Mouse (Mus musculus) cerebellum, adult (tissue): ENCODE data around the gene Fmod.

Source experiments
- ATAC-seq: cut with Nextera tagmentation; 2 replicates; pipeline ENCODE4 v1.9.2; 2017; ENCODE audit warnings: mild to moderate bottlenecking, moderate library complexity, mixed read lengths; ENCODE audit not compliant: insufficient number of reproducible peaks, low FRiP score, low TSS enrichment

Gene Fmod

GRCm38 (mm10) chr1:134055666-134056245 lies 18.7 kb downstream of the Fmod start:
- ATAC-seq, result no peak

GRCm38 (mm10) chr1:134056285-134056684 lies 19.2 kb downstream of the Fmod start:
- no peak for ATAC-seq

- ATAC-seq, result no peak
These were observed 20.7 kb downstream of the Fmod start for GRCm38 (mm10) chr1:134057736-134058135.

GRCm38 (mm10) chr1:134058870-134059269 lies 21.8 kb downstream of the Fmod start:
- no peak for ATAC-seq

GRCm38 (mm10) chr1:134059739-134060695 lies 23.0 kb downstream of the Fmod start:
- 0 out of 2 replicates have a peak, but pooled peaks have one; percentile 2 for ATAC-seq

GRCm38 (mm10) chr1:134060849-134061569 lies 24.0 kb downstream of the Fmod start:
- peak; percentile 88 for ATAC-seq

GRCm38 (mm10) chr1:134061915-134062314 lies 24.9 kb downstream of the Fmod start:
- no peak for ATAC-seq

- ATAC-seq, result no peak
These were observed 25.5 kb downstream of the Fmod start for GRCm38 (mm10) chr1:134062411-134063085.

GRCm38 (mm10) chr1:134063086-134063772 lies 26.2 kb downstream of the Fmod start:
- ATAC-seq, result no peak

GRCm38 (mm10) chr1:134063773-134064125 lies 26.7 kb downstream of the Fmod start:
- no peak for ATAC-seq

- ATAC-seq, result no peak
These were observed 27.3 kb downstream of the Fmod start for GRCm38 (mm10) chr1:134064296-134064831.

GRCm38 (mm10) chr1:134065241-134065809 lies 28.3 kb downstream of the Fmod start:
- no peak for ATAC-seq

- no peak for ATAC-seq
These were observed 29.5 kb downstream of the Fmod start for GRCm38 (mm10) chr1:134066554-134066953.

- ATAC-seq, result no peak
These were observed 30.1 kb downstream of the Fmod start for GRCm38 (mm10) chr1:134067143-134067619.

- no peak for ATAC-seq
These were observed 33.1 kb downstream of the Fmod start for GRCm38 (mm10) chr1:134070099-134070669.

- no peak for ATAC-seq
These were observed 34.5 kb downstream of the Fmod start for GRCm38 (mm10) chr1:134071411-134072018.

- no peak for ATAC-seq
These were observed 36.1 kb downstream of the Fmod start for GRCm38 (mm10) chr1:134073061-134073564.

- no peak for ATAC-seq
These were observed 36.6 kb downstream of the Fmod start for GRCm38 (mm10) chr1:134073658-134074057.
